Mouse (Mus musculus): Measurements from ENCODE around the gene Necap2. TPM values are rescaled to one million over a fixed set of nuclear protein-coding genes. Genes with fewer than 3 reads are reported as not detected.

Gene Necap2
- total RNA-seq, 2 experiments from 2014 or later, result 36.8 to 37.8 TPM

- DNase-seq (ENCODE audit: low spot score in 2 of 2), result peak in 1 of 2 experiments; percentile 71
Measured at GRCm38 (mm10) chr4:141044816-141045215, 33.3 kb downstream of the Necap2 start.

GRCm38 (mm10) chr4:141041117-141041516 is 37.0 kb downstream of the Necap2 start:
- DNase-seq (ENCODE audit: low spot score in 2 of 2), result no peak

GRCm38 (mm10) chr4:141033606-141034549 is 44.3 kb downstream of the Necap2 start:
- DNase-seq (ENCODE audit: low spot score in 2 of 2), result no peak

GRCm38 (mm10) chr4:141031733-141032132 is 46.4 kb downstream of the Necap2 start:
- DNase-seq (ENCODE audit: low spot score in 2 of 2), result peak; percentile 63 to 82

GRCm38 (mm10) chr4:141030541-141031206 is 47.5 kb downstream of the Necap2 start:
- no peak for DNase-seq (ENCODE audit: low spot score in 2 of 2)

- no peak for DNase-seq (ENCODE audit: low spot score in 2 of 2)
Measured at GRCm38 (mm10) chr4:141024992-141025391, 53.2 kb downstream of the Necap2 start.

- DNase-seq (ENCODE audit: low spot score in 2 of 2), result no peak
Measured at GRCm38 (mm10) chr4:141024052-141024451, 54.1 kb downstream of the Necap2 start.

- DNase-seq (ENCODE audit: low spot score in 2 of 2), result no peak
Measured at GRCm38 (mm10) chr4:141021614-141021929, 56.6 kb downstream of the Necap2 start.

GRCm38 (mm10) chr4:141020811-141021613 is 57.1 kb downstream of the Necap2 start:
- peak; percentile 81 to 85 for DNase-seq (ENCODE audit: low spot score in 2 of 2)

GRCm38 (mm10) chr4:141020220-141020619 is 57.9 kb downstream of the Necap2 start:
- no peak for DNase-seq (ENCODE audit: low spot score in 2 of 2)

GRCm38 (mm10) chr4:141017657-141018436 is 60.3 kb downstream of the Necap2 start:
- DNase-seq (ENCODE audit: low spot score in 2 of 2), result no peak

Other genes starting within 250 kb of the Necap2 start
- gene Padi1, start 232.6 kb downstream of the Necap2 start, total RNA-seq (2021), result not detected
- gene Padi2, start 172.0 kb downstream of the Necap2 start, total RNA-seq (2021), result 10 to 100 TPM; 73.9 to 78.5 TPM
- 100 to 1,000 TPM; 295 to 300 TPM for gene Sdhb, start 117.2 kb downstream of the Necap2 start, total RNA-seq (2021)
- gene Atp13a2, start 91.5 kb downstream of the Necap2 start, total RNA-seq (2021), result 10 to 100 TPM; 28.4 to 28.6 TPM
- 100 to 1,000 TPM; 175 to 183 TPM for gene Mfap2, start 67.9 kb downstream of the Necap2 start, total RNA-seq (2021)
- gene Crocc, start 17.8 kb downstream of the Necap2 start, total RNA-seq (2021), result 10 to 100 TPM; 10.4 to 11.6 TPM
- gene Spata21, start 10.0 kb upstream of the Necap2 start, total RNA-seq (2021), result under 1 TPM in 1 of 2 experiments, not detected in 1; 0.76 TPM
- 100 to 1,000 TPM; 164 to 177 TPM for gene Szrd1, start 61.4 kb upstream of the Necap2 start, total RNA-seq (2021)
- 10 to 100 TPM; 15.5 to 16.3 TPM for gene Fbxo42, start 69.6 kb upstream of the Necap2 start, total RNA-seq (2021)
- 1 to 10 TPM; 1.1 to 1.3 TPM for gene Rsg1, start 135.6 kb upstream of the Necap2 start, total RNA-seq (2021)
- gene Arhgef19, start 161.1 kb upstream of the Necap2 start, total RNA-seq (2021), result 1 to 10 TPM; 3.0 to 4.7 TPM
- 1 to 10 TPM; 3.7 to 4.7 TPM for gene Epha2, start 222.9 kb upstream of the Necap2 start, total RNA-seq (2021)

All from gastrocnemius, postnatal 4 days (tissue).